Mouse (Mus musculus) kidney, postnatal 25 days (tissue): ENCODE results near the gene Tbc1d9b.

Source experiments
- DNase-seq, 2 experiments: peaks; one replicate each; pipeline ENCODE4 v3.0.0; 2021; ENCODE audit warnings: mixed read lengths in 2 of 2

Tbc1d9b gene

DNA sequence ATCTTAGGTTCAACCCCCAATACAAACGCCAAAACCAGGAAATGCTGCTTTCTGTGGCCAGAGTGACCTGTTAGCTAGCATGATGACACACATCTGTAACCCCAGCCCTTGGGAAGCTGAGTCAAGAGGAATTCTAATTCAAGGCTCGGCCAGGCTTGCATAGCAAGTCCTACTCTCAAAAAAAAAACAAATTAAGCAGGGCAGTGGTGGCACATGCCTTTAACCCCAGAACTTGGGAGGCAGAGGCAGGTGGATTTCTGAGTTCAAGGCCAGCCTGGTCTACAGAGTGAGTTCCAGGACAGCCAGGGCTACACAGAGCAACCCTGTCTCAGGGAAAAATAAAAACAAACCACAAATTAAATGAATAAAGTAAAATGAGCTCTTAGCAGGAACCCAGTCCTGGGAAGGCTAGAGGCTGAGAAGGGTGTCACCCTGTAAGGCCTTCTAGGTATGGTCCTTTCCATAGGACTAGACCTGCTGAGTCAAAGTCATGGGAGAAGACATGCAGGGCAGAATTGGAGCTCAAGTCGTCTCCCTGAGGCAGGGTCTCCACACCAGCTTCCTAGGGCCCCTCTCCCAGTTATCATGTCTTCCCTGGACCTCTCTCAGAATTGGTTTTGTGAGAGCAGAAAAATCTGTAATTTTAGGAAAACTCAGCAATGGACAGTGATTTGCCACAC, 81.0 kb downstream of the Tbc1d9b start:
- no peak for DNase-seq

DNA sequence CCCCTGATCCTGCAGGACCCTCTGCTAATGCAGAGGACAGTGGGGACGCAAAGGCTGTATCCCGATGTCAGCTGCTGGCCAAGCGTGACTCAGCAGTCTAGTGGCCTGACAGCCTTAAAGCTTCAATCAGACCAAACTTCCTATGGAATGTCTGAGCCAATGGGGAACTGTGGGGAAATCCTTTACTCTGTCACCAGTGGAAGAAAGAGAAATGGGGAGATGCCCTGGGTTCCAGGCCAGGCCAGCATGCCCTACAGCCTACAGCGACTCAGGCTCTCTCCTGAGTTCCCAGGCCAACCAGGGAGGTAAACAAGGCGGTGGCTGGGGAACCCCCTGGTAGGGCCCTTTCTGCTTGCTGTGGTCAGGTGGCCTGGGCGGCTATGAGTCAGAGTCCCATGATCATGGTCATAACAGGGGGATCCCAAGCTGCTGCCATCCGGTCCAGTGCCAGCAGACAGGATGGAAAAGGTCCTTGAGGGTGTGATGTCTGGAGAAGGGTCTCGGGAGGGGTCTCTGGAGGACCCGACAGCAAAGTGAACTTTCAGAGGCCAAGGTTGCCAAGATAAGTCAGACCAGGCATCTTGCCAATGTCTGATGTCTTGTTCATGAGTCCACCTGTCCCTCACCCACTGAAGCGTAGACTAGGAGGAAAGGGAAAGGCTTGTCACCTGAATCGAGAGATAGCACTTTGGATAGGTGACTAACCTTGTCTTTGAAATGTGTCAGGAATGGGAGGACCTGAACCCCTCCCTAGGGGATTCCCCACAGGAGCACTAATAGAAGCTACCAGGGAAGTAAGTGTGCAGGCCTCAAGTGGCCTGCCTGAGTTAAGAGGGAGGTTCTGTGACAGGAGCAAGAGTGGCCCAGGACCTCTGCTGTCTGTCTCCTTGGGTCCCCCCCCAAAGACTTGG, 81.9 kb downstream of the Tbc1d9b start:
- DNase-seq = peak; percentile 92 to 97

DNA sequence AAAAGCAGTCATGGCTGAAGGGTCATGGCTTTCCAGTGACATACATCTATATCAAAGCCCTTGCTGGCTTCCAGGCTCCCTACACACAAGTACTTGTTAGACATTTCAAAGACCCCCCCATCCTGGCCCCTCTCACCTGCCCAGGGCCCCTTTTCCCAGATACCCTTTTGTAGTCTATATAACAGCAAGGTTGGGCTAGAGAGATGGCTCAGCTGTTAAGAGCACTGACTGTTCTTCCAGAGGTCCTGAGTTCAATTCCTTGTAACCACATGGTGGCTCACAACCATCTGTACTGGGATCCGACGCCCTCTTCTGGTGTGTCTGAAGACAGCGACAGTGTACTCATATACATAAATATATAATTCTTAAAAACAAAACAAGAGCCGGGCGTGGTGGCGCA, 83.4 kb downstream of the Tbc1d9b start:
- DNase-seq = no peak

- DNase-seq = no peak
Observed at GRCm38 (mm10) chr11:50215633-50216032, 84.4 kb downstream of the Tbc1d9b start.

DNA sequence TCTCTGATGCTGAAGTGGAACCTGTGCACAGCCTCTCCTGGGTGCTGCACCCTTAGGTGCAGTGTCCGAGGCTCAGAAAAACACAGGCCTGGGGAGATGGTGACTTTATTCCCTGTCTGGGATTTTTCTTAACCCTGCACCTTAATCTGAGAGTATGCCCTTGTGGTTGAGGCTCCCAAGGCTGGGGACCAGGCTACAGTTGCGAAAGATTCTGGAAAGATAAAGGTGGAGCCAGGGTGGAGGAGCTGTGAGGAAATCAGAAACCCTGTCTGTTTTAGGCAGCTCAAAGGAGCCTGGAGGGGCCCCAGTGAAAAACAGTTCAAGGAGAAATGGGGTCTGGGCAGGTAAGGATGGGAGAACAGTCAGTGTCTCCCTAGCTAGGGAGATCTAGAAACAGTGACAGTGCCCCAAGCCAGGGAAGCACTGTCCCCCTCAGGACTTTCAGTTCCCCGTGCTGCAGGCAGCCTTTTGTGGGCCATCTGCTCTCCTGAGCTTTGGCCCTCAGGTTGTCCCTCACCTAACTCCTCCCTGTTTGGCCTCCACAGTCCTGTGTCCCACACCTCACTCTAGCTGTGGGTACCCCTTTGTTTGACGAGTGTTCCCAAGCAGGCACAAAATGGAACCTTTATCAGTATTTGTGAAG, 85.6 kb downstream of the Tbc1d9b start:
- no peak for DNase-seq

DNA sequence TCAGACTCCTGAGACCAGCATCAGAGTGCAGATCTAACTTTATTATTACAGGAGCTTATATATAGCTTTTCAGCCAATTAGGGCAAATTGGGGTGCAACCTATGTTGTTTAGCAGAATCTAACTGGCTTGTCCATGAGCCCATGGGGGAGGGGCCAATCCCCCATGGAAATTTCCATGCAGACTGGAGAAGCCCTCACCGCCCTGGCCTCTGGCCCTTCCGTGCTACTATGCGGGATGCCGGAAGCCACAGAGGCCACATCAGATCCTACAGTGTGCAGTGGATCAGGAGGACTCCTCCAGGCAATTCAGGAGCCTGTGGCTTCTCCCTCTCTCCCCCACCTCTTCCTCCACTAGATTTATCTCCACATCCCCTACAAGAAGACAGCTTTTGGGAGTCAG, 86.6 kb downstream of the Tbc1d9b start:
- DNase-seq = peak; percentile 72 to 81

- DNase-seq = no peak
Observed at GRCm38 (mm10) chr11:50219833-50220232, 88.6 kb downstream of the Tbc1d9b start.
